Mouse (Mus musculus): ENCODE measurements around the gene Abraxas1. TPM values are rescaled to one million over a fixed set of nuclear protein-coding genes. Genes with fewer than 3 reads are reported as not detected.

Abraxas1 gene
- 1 to 10 TPM; 8.4 to 9.5 TPM for total RNA-seq (2021)
- long read RNA-seq, experiment 1, partial matches to known transcripts: 0 of 1 reads
- long read RNA-seq, experiment 1, other reads (novel, unspliced or antisense): 0 of 1 reads
- long read RNA-seq, experiment 2, partial matches to known transcripts: 0 of 5 reads
- long read RNA-seq, experiment 2, other reads (novel, unspliced or antisense): 1 of 5 reads

DNA sequence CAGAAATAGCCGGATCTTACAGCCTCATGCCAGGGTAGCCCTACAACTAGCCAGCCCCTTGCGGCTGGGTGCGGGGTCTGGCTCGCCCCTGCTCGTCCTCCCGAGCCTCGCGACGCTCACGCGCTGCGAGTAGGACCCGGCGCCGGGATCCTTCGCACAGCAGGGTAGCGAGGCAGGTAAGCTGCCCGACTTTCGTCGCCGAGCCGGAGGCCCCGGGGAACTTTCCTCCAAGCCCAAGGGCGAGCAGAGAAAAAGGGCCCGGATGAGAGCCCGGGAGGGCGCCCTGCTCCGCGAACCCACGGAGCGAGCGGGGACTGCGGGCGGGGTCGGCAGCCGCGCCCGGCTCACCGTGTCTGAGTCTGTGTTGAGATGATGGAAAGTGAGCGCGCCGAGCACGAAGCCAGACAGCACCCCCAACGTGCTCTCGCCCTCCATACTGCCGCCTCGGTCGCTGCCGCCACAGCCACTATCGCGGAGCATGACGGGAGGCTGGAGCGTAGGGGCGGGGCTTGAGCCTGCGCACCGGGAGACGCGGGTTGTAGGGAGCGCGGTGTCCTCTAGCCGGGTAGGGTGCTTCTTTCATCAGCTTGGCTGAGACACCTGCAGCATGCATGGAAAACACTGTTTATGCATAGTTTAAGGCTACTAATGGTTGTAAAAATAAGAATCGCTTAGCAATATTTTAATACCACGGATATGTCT is at the start of gene Abraxas1:
Abraxas1 (minus strand) TSS at position 483 of the 702 bp plus-strand sequence.
- DNase-seq (ENCODE audit: low spot score in 2 of 2): peak; percentile 88
- Histone ChIP-seq H3K4me3 (peak within 1 kb of the TSS; percentile 96), H3K27ac (peak within 1 kb of the TSS; percentile 89)
- TF ChIP-seq CTCF (conservative IDR thresholded peaks at IDR 0.05): no peak; the same call in 1 of the 2 replicates

DNA sequence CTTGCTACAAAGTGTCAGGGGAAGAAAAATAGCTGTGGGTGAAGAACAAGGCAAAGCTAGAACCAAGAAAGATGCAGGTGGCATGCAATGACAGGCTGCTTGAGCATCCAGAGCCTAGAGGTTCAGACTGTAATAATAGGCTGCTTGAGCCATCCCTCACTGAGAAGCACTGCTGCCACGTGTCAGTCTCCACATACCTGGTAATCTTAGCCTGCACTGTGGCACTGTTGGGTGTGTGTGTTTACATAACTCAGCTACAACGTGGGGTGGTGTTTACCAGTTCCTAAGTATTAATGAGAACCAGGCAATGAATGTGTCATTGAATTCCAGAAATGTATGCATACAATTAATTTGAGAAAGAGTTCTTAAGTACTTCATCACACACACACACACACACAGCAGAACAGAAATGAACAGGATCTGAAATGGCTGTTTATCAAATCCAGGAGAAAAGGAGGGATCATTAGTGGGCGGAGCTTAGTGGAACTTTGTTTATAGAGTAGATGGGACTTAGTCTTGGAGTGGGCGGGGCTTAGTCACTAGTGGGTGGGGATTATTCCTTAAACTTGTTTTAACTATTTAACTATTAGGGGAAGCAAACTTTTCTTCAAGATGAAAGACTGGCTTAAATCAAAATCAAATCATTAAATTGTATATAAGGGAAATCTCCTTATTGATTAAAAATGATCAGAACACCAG is 48.6 kb upstream of the Abraxas1 start:
- H3K4me3 ChIP-seq: no peak overlapping the region

GRCm38 (mm10) chr5:100866183-100866582 is 45.4 kb upstream of the Abraxas1 start:
- TF ChIP-seq CTCF (conservative IDR thresholded peaks at IDR 0.05): no peak
- DNase-seq (ENCODE audit: low spot score in 2 of 2): peak; percentile 11 to 46
- Histone ChIP-seq H3K4me3 (no peak overlapping the region), H3K27ac (no peak overlapping the region)

More for the DNA sequence above, 48.6 kb upstream of the Abraxas1 start:
- TF ChIP-seq CTCF (conservative IDR thresholded peaks at IDR 0.05): no peak
- H3K27ac ChIP-seq: no peak overlapping the region
- DNase-seq (ENCODE audit: low spot score in 2 of 2): no peak

DNA sequence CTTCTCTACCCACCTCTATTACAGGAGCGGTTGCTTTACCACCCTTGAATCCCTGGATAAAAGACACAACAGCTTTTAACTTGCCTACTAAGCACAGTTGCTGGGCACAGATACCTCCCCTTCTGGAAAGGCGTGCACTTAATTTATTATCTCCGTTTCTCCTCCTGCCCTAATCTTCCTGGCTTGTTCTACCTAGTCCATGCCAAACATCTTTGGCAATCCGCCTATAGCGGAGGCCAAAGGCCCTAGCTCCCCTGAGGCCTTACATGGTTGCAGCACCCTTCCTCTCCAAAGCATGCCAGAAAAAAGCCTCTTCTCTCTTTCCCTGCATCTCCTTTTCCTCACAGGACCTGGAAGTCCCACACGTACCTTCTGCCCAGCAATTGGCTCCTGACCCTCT is 43.7 kb upstream of the Abraxas1 start:
- no peak for TF ChIP-seq CTCF (conservative IDR thresholded peaks at IDR 0.05)
- no peak overlapping the region for H3K27ac ChIP-seq
- no peak overlapping the region for H3K4me3 ChIP-seq
- DNase-seq (ENCODE audit: low spot score in 2 of 2): no peak

GRCm38 (mm10) chr5:100863091-100863490 is 42.3 kb upstream of the Abraxas1 start:
- no peak for DNase-seq (ENCODE audit: low spot score in 2 of 2)
- TF ChIP-seq CTCF (conservative IDR thresholded peaks at IDR 0.05): no peak
- Histone ChIP-seq H3K4me3 (no peak overlapping the region), H3K27ac (no peak overlapping the region)

GRCm38 (mm10) chr5:100861811-100862210 is 41.0 kb upstream of the Abraxas1 start:
- Histone ChIP-seq H3K4me3 (no peak overlapping the region), H3K27ac (no peak overlapping the region)
- no peak for DNase-seq (ENCODE audit: low spot score in 2 of 2)
- TF ChIP-seq CTCF (conservative IDR thresholded peaks at IDR 0.05): no peak

GRCm38 (mm10) chr5:100861140-100861539 is 40.4 kb upstream of the Abraxas1 start:
- DNase-seq (ENCODE audit: low spot score in 2 of 2): no peak
- no peak for TF ChIP-seq CTCF (conservative IDR thresholded peaks at IDR 0.05)
- no peak overlapping the region for H3K4me3 ChIP-seq

DNA sequence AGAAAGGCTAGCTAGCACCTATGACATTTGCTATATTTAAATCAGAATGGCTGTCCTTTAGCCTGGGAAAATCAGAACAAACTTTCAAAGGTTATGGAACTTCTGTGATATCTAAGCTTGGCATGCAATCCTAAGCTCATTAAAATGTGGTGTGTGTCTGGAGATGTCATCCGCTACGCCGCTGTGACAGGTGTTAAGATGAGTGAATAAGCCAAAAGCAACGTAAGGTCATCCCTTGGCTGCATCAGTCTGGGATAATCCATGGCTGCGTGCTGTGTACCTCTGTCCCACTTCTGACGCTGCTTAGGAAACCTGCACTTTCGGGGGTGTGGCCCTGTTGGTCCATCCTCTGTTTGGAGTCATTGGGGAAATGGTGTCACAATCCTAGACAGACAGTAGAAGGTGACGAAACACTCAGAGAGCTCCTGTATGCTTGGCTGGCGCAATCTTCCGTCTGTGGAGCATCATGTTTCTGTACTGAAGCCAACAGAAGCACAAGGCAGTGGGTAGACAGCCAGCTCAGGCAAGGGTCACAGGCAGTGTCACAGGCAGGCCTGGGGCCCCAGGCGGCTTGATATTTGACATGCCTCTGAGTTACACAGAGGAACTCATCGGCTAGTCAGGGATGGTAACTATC is 39.8 kb upstream of the Abraxas1 start:
- TF ChIP-seq CTCF (conservative IDR thresholded peaks at IDR 0.05): no peak
- no peak for DNase-seq (ENCODE audit: low spot score in 2 of 2)
- Histone ChIP-seq H3K27ac (no peak overlapping the region), H3K4me3 (no peak overlapping the region)

More at GRCm38 (mm10) chr5:100861140-100861539, 40.4 kb upstream of the Abraxas1 start:
- no peak overlapping the region for H3K27ac ChIP-seq

- Histone ChIP-seq H3K4me3 (no peak overlapping the region), H3K27ac (no peak overlapping the region)
- no peak for DNase-seq (ENCODE audit: low spot score in 2 of 2)
- no peak for TF ChIP-seq CTCF (conservative IDR thresholded peaks at IDR 0.05)
Observed at GRCm38 (mm10) chr5:100856552-100856951, 35.8 kb upstream of the Abraxas1 start.

GRCm38 (mm10) chr5:100853963-100854362 is 33.2 kb upstream of the Abraxas1 start:
- no peak overlapping the region for H3K27ac ChIP-seq
- H3K4me3 ChIP-seq: no peak overlapping the region
- no peak for DNase-seq (ENCODE audit: low spot score in 2 of 2)
- no peak for TF ChIP-seq CTCF (conservative IDR thresholded peaks at IDR 0.05)

DNA sequence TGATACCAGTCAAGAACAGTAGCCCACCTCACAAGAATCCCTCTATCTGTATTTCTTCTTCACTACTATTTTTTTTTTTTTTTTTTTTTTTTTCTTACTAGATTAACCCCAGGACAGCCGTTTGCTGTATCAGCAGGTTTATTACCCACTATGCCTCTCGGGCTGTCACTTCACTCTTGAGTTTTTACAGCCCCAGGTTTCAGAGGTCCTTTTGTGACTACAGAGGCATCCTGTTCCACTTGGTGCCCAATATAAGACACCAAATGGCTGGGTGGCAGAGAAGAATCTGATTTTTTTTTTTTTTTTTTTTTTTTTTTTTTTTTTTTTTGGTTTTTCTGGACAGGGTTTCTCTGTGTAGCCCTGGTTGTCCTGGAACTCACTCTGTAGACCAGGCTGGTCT is 26.4 kb upstream of the Abraxas1 start:
- TF ChIP-seq CTCF (conservative IDR thresholded peaks at IDR 0.05): no peak
- DNase-seq (ENCODE audit: low spot score in 2 of 2): no peak
- Histone ChIP-seq H3K4me3 (no peak overlapping the region), H3K27ac (no peak overlapping the region)

DNA sequence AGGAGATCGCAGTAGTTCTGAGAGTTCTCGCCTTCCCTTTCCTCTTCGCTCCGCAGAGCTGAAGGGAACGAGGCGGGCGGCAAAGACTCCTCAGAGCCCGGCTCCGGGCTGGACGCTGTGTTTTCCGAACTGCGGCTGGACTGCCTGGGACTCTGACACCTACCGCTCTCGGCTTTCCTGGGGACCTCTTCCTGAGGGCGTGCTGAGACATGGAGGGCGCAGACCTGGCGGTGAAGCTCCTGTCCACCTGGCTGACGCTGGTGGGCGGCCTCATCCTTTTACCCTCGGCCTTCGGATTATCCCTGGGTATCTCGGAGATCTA is 25.8 kb upstream of the Abraxas1 start:
- no peak for TF ChIP-seq CTCF (conservative IDR thresholded peaks at IDR 0.05)
- peak overlapping the region; percentile 53; the same call in 1 of the 2 replicates for H3K27ac ChIP-seq
- H3K4me3 ChIP-seq: peak overlapping the region; percentile 78
- no peak for DNase-seq (ENCODE audit: low spot score in 2 of 2)
